Mouse (Mus musculus) brain, embryonic 14.5 days (tissue): ENCODE data around the gene Vcp.

ENCODE experiments used
- CTCF ChIP-seq: fragments of 200-500 bp; IDR thresholded peaks from 2 replicates; pipeline ENCODE4 v1.5.1; 2012; ENCODE audit warnings: inconsistent platforms, mild to moderate bottlenecking, moderate library complexity, borderline replicate concordance; ENCODE audit not compliant: insufficient read depth, insufficient read length; ENCODE audit errors: extremely low read depth
- POLR2A ChIP-seq: fragments of 200-500 bp; IDR thresholded peaks from 2 replicates; pipeline ENCODE4 v1.6.1; 2012; ENCODE audit warnings: mild to moderate bottlenecking, inconsistent platforms, borderline replicate concordance; ENCODE audit not compliant: poor library complexity, insufficient read depth, insufficient read length, severe bottlenecking; ENCODE audit errors: extremely low read depth

DNA sequence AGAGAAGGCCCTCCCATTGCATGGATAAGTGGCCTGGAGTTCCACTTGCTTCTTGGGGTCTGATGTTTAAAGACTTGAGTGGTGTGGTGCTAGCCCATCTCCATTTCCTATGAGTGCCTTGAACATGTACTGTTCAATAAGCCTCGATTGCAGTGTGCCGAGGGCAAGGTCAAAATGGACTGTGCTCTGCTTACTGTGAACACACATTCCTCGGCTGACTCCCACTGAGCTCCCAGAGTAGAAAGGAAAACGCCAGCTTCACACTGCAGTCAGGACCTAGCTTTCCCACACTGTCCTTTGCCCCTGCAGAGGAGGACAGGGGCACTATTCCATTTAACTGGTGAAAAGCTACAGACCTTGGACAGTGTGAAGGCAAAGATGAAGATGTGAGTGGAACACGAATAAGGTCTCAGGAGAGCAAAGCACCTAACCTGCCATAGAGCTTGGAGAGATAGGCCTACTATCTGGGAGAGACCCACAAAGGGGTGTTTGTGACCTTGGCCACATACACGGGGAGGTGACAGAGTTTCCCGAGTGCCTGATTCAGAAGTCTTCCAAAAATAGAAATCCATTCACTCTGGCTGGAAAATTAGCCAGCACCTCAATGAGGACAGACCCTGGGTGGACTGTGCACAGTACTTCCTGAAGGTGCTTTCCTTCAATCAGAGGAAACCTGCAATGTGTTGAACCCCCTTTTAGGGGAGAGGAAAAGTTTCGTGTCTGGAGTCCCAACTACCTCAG, 67.9 kb downstream of the Vcp start:
- TF ChIP-seq POLR2A (no peak), CTCF (no peak)
